Comparison of ENCODE assay signal across 8 mouse cellular contexts in genomic region chr6:83108762-83109668, GRCm38 (mm10). TPM values are rescaled to one million over a fixed set of nuclear protein-coding genes. Genes with fewer than 3 reads are reported as not detected.
DNase-seq lines count a peak whose midpoint lies in the region; ATAC-seq and TF ChIP-seq lines count a peak whose summit lies in the region.

Gene Mrpl53 (plus strand): TSS chr6:83109040.

- H3K27me3 ChIP-seq in embryonic facial prominence, embryonic 12.5 days: no peaks in the 10 kb centered on the region
- H3K27me3 ChIP-seq in limb, embryonic 12.5 days: no peaks in the 10 kb centered on the region
- no peaks in the 10 kb centered on the region for H3K27me3 ChIP-seq in midbrain, embryonic 13.5 days
- H3K27me3 ChIP-seq in small intestine, adult 2 months (ENCODE audit: control insufficient read depth, insufficient read depth, low read length): no peaks in the 10 kb centered on the region

- DNase-seq in adrenal gland, adult 8-10 months: peak; percentile 74
- peak; percentile 85 to 91 for DNase-seq in heart, adult 18-20 months
- peak; percentile 88 for DNase-seq in kidney, adult 18-20 months
- DNase-seq in c-Kit-positive CD71-positive TER-119-positive erythroid progenitor cells, embryonic 14.5 days (ENCODE audit: low spot score): no peak

- peak; percentile 86 for TF ChIP-seq POLR2A in small intestine, adult 2 months (IDR thresholded peaks at IDR 0.05; ENCODE audit: low read depth, low read length)

- peaks cover 7% of the 10 kb centered on the region; the same call in 1 of the 2 replicates for H3K36me3 ChIP-seq in embryonic facial prominence, embryonic 12.5 days
- H3K36me3 ChIP-seq in limb, embryonic 12.5 days: peaks cover 17% of the 10 kb centered on the region; the same call in 1 of the 2 replicates
- peaks cover 23% of the 10 kb centered on the region for H3K36me3 ChIP-seq in midbrain, embryonic 13.5 days
- H3K36me3 ChIP-seq in small intestine, adult 2 months (ENCODE audit: control insufficient read depth, insufficient read depth, low read length): peaks cover 6% of the 10 kb centered on the region; the same call in 1 of the 2 replicates

- H3K27ac ChIP-seq in embryonic facial prominence, embryonic 12.5 days: peak within 1 kb of the TSS; percentile 67
- H3K27ac ChIP-seq in limb, embryonic 12.5 days: peak within 1 kb of the TSS; percentile 81
- peak within 1 kb of the TSS; percentile 86 for H3K27ac ChIP-seq in midbrain, embryonic 13.5 days
- peak within 1 kb of the TSS; percentile 86 for H3K27ac ChIP-seq in small intestine, adult 2 months (ENCODE audit: insufficient read depth, low read depth, low read length)

- H3K4me2 ChIP-seq in embryonic facial prominence, embryonic 12.5 days (replicated peaks): peak within 1 kb of the TSS; percentile 76
- peak within 1 kb of the TSS; percentile 80 for H3K4me2 ChIP-seq in limb, embryonic 12.5 days
- H3K4me2 ChIP-seq in midbrain, embryonic 13.5 days (replicated peaks): peak within 1 kb of the TSS; percentile 82

- peak within 1 kb of the TSS; percentile 63 for H3K4me3 ChIP-seq in embryonic facial prominence, embryonic 12.5 days
- H3K4me3 ChIP-seq in limb, embryonic 12.5 days (replicated peaks): peak within 1 kb of the TSS; percentile 90
- peak within 1 kb of the TSS; percentile 87 for H3K4me3 ChIP-seq in midbrain, embryonic 13.5 days (replicated peaks)
- H3K4me3 ChIP-seq in small intestine, adult 2 months (ENCODE audit: low read depth, low read length): peak within 1 kb of the TSS; percentile 99

- peak; percentile 86 for ATAC-seq in embryonic facial prominence, embryonic 12.5 days (ENCODE audit: insufficient number of reproducible peaks, insufficient read depth, low FRiP score, low TSS enrichment)
- peak; percentile 61 for ATAC-seq in limb, embryonic 12.5 days (ENCODE audit: insufficient number of reproducible peaks, insufficient read depth, low FRiP score, low TSS enrichment, low read depth)
- ATAC-seq in midbrain, embryonic 13.5 days: peak; percentile 93

- TF ChIP-seq CTCF in small intestine, adult 2 months (IDR thresholded peaks at IDR 0.05; ENCODE audit: extremely low read depth, insufficient read length, insufficient replicate concordance, low read depth, low read length): no peak

- peaks cover 20% of the 10 kb centered on the region for H3K4me1 ChIP-seq in embryonic facial prominence, embryonic 12.5 days
- peaks cover 22% of the 10 kb centered on the region for H3K4me1 ChIP-seq in limb, embryonic 12.5 days (replicated peaks)
- peaks cover 27% of the 10 kb centered on the region for H3K4me1 ChIP-seq in midbrain, embryonic 13.5 days (replicated peaks)
- peaks cover 7% of the 10 kb centered on the region for H3K4me1 ChIP-seq in small intestine, adult 2 months (ENCODE audit: control insufficient read depth, insufficient read depth, insufficient read length, low read length)

- peak within 1 kb of the TSS; percentile 71 for H3K9ac ChIP-seq in embryonic facial prominence, embryonic 12.5 days
- H3K9ac ChIP-seq in limb, embryonic 12.5 days (replicated peaks): peak within 1 kb of the TSS; percentile 92
- peak within 1 kb of the TSS; percentile 88 for H3K9ac ChIP-seq in midbrain, embryonic 13.5 days (replicated peaks)

- H3K9me3 ChIP-seq in embryonic facial prominence, embryonic 12.5 days: no peaks in the 10 kb centered on the region
- no peaks in the 10 kb centered on the region for H3K9me3 ChIP-seq in limb, embryonic 12.5 days
- H3K9me3 ChIP-seq in midbrain, embryonic 13.5 days: no peaks in the 10 kb centered on the region

- WGBS in embryonic facial prominence, embryonic 12.5 days: under 1% methylated on average over 76 of the region's 76 CpGs
- under 1% methylated on average over 76 of the region's 76 CpGs for WGBS in limb, embryonic 12.5 days
- WGBS in midbrain, embryonic 13.5 days: under 1% methylated on average over 76 of the region's 76 CpGs
- under 1% methylated on average over 76 of the region's 76 CpGs for WGBS in small intestine, adult 2 months

RNA-seq across cellular contexts. Expression of gene Mrpl53, which starts in this region (rescaled TPM):
- 100 to 1,000 TPM in 1 of 4 experiments, 10 to 100 TPM in 3; 81.6 to 113 (median 89.5) TPM for total RNA-seq in adrenal gland, adult 8-10 months (2022)
- polyA plus RNA-seq in embryonic facial prominence, embryonic 12.5 days (2016; fragmentation: Nextera tagmentation; extraction: Ambion mirVana): 132 and 139 TPM in 2 replicates
- total RNA-seq in heart, adult 18-20 months (2021): 100 to 1,000 TPM; 124 to 135 TPM
- polyA plus RNA-seq in limb, embryonic 12.5 days (2016; fragmentation: Nextera tagmentation; extraction: Ambion mirVana): 134 and 140 TPM in 2 replicates
- polyA plus RNA-seq in midbrain, embryonic 13.5 days (2015; fragmentation: Nextera tagmentation; extraction: Ambion mirVana): 137 and 146 TPM in 2 replicates
- 73.8 and 82.0 TPM in 2 replicates for polyA plus RNA-seq in small intestine, adult 2 months (2012; rRNA removed)
